Mouse (Mus musculus) liver, embryonic 16.5 days (tissue): ENCODE measurements around the gene Cdc6. TPM values are rescaled to one million over a fixed set of nuclear protein-coding genes. Genes with fewer than 3 reads are reported as not detected.
A peak's percentile ranks its signal among the peaks of the same experiment; 100 is the strongest.

Source experiments
- ATAC-seq: fragments of 200-750 bp; cut with Nextera tagmentation; 2 replicates; pipeline ENCODE4 v1.8.0; 2017; ENCODE audit warnings: low read depth, mild to moderate bottlenecking, moderate number of reproducible peaks, moderate library complexity
- H3K27ac ChIP-seq: fragments of 300-500 bp; sonication (generic); 2 replicates; pipeline ENCODE4 v1.5.1; 2014; ENCODE audit warnings: mild to moderate bottlenecking, low read length
- H3K27me3 ChIP-seq: fragments of 300-500 bp; sonication (generic); 2 replicates; pipeline ENCODE4 v1.6.1; 2014; ENCODE audit warnings: low read depth, low read length, mixed read lengths; ENCODE audit not compliant: control insufficient read depth, insufficient read depth
- H3K36me3 ChIP-seq: fragments of 300-500 bp; sonication (generic); 2 replicates; pipeline ENCODE4 v1.6.1; 2014; ENCODE audit warnings: mild to moderate bottlenecking; ENCODE audit not compliant: control insufficient read depth, insufficient read depth
- H3K4me1 ChIP-seq: fragments of 300-500 bp; sonication (generic); 2 replicates; pipeline ENCODE4 v1.6.1; 2014; ENCODE audit warnings: low read depth, low read length, mixed read lengths; ENCODE audit not compliant: control insufficient read depth
- H3K4me2 ChIP-seq: fragments of 300-500 bp; sonication (generic); 2 replicates; pipeline ENCODE4 v1.6.1; 2014; ENCODE audit warnings: low read depth, low read length, mixed read lengths
- H3K4me3 ChIP-seq: fragments of 300-500 bp; sonication (generic); 2 replicates; pipeline ENCODE4 v1.5.1; 2014; ENCODE audit warnings: low read depth, mild to moderate bottlenecking, low read length
- H3K9ac ChIP-seq: fragments of 300-500 bp; sonication (generic); 2 replicates; pipeline ENCODE4 v1.6.1; 2014; ENCODE audit warnings: low read depth, low read length
- H3K9me3 ChIP-seq: fragments of 300-500 bp; sonication (generic); replicated peaks from 2 replicates; pipeline ENCODE4 v1.6.1; 2016; ENCODE audit warnings: low read length; ENCODE audit not compliant: control insufficient read depth
- WGBS: fragments of 180-500 bp; shearing (Covaris S2); extraction: QIAGEN DNeasy Blood & Tissue Kit; methylation state at CpG from one replicate; pipeline ENCODE4 v1.1.7; 2014; ENCODE audit not compliant: insufficient replicate concordance; 5-methylcytosine and 5-hydroxymethylcytosine counted together
- polyA plus RNA-seq: library from polyadenylated mRNA; unstranded; fragments of >200 nt; fragmentation: Nextera tagmentation; extraction: Ambion mirVana; gene quantifications from 2 replicates; pipeline ENCODE4 v1.2.1, GENCODE M21; 2015

The Cdc6 gene
- polyA plus RNA-seq, 1 experiment from 2014 or later: 52.7 TPM

DNA sequence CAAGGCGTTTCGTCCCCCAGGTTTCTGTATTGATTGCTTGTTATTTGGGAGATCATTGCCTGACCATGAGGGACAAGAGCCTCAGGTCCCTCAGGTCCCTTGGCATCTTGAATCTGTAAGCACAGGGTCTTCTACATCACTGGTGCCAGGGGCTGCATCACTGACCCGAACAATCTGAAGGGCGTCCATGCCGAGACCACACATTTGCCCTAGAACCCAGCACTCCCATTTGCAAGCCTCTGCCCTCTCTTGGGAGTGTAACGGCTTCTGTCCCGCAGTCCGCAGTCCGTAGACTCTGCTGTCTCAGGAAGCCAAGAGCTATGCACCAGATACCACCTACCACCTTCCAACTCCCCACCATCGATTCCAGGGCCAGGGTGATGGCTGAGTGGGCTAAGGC is 48.7 kb downstream of the Cdc6 start:
- no peak for ATAC-seq
- Histone ChIP-seq H3K4me2 (no peak overlapping the region), H3K9ac (no peak overlapping the region), H3K27ac (no peak overlapping the region), H3K9me3 (no peaks in the 10 kb centered on the region), H3K4me1 (peaks cover 44% of the 10 kb centered on the region), H3K36me3 (no peaks in the 10 kb centered on the region), H3K4me3 (no peak overlapping the region), H3K27me3 (peaks cover 15% of the 10 kb centered on the region)
- 62% methylated on average over 10 of the region's 10 CpGs for WGBS

DNA sequence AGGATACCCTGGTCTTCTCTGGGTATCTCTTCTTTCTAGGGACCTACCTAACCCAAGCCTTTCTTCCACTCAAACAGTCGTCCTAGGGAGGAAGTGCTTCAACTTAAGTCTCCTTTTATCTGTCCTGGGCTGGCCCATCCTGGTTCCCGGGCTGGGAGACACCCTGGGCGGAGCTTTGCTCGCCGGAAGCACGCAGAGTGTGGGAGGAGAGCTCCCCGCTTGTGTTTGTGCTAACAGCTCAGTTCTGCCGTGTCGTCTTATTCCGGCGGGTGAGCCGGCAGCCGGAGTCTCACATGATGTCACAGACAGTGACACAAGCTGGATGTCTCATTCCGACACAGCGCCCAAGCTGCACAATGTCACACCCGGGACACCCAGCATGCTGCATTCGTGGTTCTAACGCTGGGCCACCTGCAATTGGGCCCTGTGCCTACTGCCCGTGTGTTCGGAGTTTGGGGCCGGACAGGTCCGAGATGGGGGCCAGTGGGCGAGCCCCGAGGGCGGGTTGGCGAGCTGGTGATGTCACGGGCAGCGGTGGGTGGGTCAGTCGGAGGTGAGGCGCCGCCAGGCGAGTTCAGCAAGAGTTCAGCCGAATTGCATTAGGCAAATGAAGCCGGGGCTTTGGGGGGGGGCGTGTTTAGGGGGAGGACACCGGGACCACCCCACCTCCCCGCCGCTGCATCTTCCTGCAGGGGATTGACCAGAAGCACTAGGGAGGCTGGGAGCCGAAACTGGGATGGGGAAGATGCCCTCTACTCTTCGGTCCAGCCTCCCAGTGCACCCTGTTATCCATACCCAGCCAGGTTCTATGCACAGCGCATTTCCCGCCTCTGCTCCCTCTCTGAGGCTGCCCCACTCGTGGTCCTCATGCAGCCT is 52.1 kb downstream of the Cdc6 start:
- WGBS: 0% methylated on average over 43 of the region's 43 CpGs
- H3K9ac ChIP-seq: peak overlapping the region; percentile 53
- H3K9me3 ChIP-seq: no peaks in the 10 kb centered on the region

DNA sequence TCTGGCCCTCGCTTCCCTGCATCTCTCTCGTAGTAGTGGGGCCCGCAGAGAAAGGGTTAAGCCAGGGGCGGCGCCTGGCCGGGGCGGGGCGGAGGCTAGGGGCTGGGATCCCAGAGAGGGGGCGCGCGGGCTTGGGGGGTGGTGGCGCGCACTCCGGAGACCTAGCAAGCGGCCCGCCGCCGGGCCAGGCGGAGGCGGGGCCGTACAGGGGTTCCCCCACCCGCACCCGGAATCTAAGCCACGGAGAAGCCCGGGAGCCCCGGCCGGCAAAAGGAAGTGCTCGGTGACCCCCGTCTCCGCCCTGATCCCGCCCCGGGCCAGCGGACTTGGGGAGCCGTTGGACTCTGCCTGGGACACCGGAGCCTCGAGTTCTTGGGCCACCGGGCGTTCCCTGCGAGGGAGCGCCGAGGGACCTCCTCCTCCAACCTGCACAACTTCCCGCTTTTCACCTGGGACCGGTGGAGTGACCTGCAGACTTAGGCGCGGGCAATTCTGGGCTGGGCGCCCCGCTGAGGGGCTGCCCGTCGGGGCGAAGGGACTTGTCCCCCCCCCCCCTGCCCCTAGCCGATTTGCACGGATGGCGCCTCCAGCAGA is 52.8 kb downstream of the Cdc6 start:
- H3K4me3 ChIP-seq: peak overlapping the region; percentile 67
- H3K9me3 ChIP-seq: no peaks in the 10 kb centered on the region
- WGBS: under 1% methylated on average over 46 of the region's 53 CpGs
- H3K9ac ChIP-seq: peak overlapping the region; percentile 53
- H3K4me2 ChIP-seq: peak overlapping the region; percentile 99
- H3K27ac ChIP-seq: peak overlapping the region; percentile 78
- peak; percentile 51 for ATAC-seq
- no peaks in the 10 kb centered on the region for H3K36me3 ChIP-seq
- peaks cover 56% of the 10 kb centered on the region for H3K27me3 ChIP-seq
- peaks cover 56% of the 10 kb centered on the region for H3K4me1 ChIP-seq

More for the DNA sequence above, 52.1 kb downstream of the Cdc6 start:
- peaks cover 48% of the 10 kb centered on the region for H3K27me3 ChIP-seq
- H3K4me1 ChIP-seq: peaks cover 56% of the 10 kb centered on the region
- H3K4me3 ChIP-seq: peak overlapping the region; percentile 67
- peak overlapping the region; percentile 99 for H3K4me2 ChIP-seq
- peak; percentile 65 for ATAC-seq
- peak overlapping the region; percentile 78 for H3K27ac ChIP-seq
- H3K36me3 ChIP-seq: no peaks in the 10 kb centered on the region

DNA sequence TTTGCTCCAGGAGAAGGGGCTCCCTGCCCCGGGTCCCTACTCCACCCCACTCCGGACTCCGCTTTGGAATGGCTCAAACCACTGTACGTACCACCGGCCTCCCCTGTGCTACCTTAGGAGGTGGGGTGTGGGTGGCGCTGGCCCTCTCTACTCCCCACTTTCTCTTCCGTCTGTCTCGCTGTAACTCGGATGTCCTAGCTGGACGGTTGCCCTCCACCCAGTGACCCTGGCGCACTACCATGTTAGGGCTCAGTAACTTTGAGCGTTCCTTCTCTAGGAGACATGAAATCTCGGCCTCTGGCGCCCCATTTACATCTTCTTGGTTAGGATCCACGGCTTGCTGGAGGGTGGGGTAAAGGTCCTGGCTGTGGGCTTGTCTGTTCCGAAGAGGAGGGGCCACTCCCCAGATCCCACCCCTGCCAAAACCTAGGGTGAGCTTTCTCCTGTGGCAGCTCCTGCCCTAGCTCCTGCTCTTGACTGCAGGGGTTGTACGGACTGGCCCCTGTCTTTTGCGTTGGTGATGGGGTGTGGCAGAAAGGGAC is 53.5 kb downstream of the Cdc6 start:
- 2% methylated on average over 18 of the region's 18 CpGs for WGBS

DNA sequence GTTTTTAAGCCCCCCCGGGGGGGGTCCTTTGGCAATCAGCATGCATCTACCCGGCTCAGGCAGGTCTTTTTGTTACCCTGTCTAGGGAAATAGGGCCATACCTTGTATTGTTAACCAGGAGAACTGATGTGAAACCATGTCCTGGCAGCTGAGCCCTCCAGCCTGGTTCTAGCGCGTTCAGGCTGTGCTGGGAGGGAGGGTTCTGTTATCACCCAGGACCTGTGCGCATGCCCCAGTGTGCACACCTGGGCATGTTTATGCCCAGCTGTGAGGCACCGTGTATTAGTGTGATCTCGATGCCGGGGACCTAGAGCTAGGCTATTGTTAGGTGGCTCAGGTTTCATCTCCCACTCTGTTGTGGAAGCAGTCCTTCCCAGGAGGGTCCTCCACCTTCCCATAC is 54.2 kb downstream of the Cdc6 start:
- no peak for ATAC-seq
- Histone ChIP-seq H3K27ac (no peak overlapping the region), H3K9me3 (no peaks in the 10 kb centered on the region), H3K4me2 (peak overlapping the region; percentile 99), H3K27me3 (peaks cover 57% of the 10 kb centered on the region), H3K4me1 (peaks cover 58% of the 10 kb centered on the region), H3K36me3 (no peaks in the 10 kb centered on the region), H3K9ac (peak overlapping the region; percentile 53; the same call in 1 of the 2 replicates), H3K4me3 (peak overlapping the region; percentile 67)
- WGBS: 6% methylated on average over 8 of the region's 8 CpGs

More for the DNA sequence above, 53.5 kb downstream of the Cdc6 start:
- ATAC-seq: no peak
- H3K27ac ChIP-seq: peak overlapping the region; percentile 78
- H3K27me3 ChIP-seq: peaks cover 57% of the 10 kb centered on the region
- H3K4me2 ChIP-seq: peak overlapping the region; percentile 99
- H3K9ac ChIP-seq: peak overlapping the region; percentile 53
- H3K9me3 ChIP-seq: no peaks in the 10 kb centered on the region
- no peaks in the 10 kb centered on the region for H3K36me3 ChIP-seq
- peaks cover 58% of the 10 kb centered on the region for H3K4me1 ChIP-seq
- peak overlapping the region; percentile 67 for H3K4me3 ChIP-seq

DNA sequence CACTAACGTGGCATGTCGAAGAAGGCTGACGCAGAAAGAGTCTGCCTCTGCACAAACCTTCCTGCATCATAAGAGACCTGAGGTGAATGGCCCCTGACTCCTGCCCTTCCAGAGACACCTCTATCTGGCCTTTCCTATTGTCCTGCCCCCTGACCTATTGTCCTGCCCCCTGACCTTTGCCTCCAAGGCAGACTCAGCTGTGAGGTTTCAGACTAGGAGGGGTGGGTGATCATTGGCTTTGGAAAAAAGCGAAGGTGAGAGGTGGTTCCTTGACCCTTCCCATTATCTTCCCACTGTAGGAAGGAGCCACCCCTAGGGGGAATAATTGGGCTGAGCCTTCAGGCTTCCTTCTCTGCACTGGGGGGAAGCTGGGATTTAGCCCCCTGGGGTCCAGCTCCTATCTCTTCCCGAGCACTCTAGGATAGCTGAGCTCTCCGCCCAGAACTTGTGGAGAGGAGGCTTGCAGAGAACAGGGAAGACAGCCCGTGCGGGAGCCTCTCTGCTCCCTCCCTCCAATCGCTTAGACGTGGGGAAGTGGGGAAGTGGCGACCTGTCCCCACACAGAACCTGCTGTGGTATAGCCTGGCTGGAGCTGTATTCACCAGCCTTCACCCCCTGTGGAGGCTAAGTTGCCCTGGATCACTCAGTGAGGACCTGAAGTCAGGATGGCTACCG is 55.0 kb downstream of the Cdc6 start:
- ATAC-seq: no peak
- Histone ChIP-seq H3K36me3 (no peaks in the 10 kb centered on the region), H3K4me1 (peaks cover 58% of the 10 kb centered on the region), H3K4me2 (peak overlapping the region; percentile 99), H3K4me3 (peak overlapping the region; percentile 67), H3K27me3 (peaks cover 57% of the 10 kb centered on the region), H3K9me3 (no peaks in the 10 kb centered on the region), H3K9ac (peak overlapping the region; percentile 39), H3K27ac (peak overlapping the region; percentile 67; the same call in 1 of the 2 replicates)
- 6% methylated on average over 12 of the region's 12 CpGs for WGBS

DNA sequence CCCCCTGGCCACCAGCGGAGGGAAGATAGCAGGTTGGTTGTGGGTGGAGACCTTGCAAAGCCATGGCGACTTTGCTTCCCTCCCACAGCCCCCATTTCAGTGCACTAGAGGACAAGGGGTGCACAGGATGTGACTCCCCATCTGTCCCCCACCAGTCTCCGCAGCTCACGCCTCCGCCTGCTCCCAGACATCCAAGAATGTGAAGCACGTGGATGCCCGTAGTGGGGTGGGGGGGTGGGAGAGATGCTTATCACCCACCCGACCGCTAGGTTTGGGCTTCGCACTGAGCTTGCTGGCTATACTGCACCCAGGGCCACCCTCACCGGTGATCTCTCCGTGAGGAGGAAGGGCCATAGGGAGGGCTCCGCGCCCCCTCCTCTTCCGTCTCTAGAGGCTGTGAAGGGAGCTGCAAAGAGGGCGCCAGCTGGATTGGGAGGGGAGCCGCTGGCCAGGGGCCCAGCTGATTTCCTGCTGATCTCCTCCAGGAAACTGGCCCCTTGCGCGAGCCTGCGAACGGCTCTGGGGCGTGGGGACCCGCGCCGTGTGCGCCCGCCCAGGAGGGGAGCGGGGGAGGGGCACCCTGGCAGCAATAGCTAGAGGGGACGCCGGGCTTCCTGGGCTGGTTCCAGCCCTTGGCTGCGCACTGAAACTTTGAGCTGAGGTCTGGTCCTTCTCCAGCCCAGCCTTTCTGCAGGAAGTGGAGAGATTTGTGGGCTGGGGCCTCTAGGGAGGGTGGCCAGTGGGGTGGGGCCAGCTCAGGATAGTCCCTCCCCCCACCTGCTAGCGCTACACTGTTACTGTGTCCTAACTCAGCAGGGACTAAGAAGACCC is 55.8 kb downstream of the Cdc6 start:
- Histone ChIP-seq H3K27me3 (peaks cover 57% of the 10 kb centered on the region), H3K9ac (peak overlapping the region; percentile 39)
- WGBS: under 1% methylated on average over 31 of the region's 32 CpGs

DNA sequence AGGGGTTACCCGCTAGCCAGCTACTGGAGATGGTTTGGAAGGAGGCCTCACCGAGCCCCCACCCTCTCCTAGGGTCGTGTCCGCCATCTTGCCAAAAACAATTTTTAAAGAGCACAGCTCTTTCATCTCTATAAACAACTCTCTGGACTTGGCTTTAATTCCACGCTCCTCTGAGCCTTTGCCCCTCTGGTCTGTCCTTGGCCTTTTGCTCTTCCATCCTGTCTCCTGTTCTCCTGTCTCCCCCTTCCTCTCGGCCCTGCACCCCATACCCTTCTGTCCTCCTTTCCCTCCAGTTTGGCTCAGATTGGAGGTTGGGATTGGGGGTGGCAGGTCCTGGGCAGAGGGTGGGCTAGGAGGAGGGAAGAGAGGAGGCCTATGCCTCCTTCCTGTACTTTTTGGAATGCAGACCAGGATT is 56.6 kb downstream of the Cdc6 start:
- Histone ChIP-seq H3K4me1 (peaks cover 57% of the 10 kb centered on the region), H3K4me2 (peak overlapping the region; percentile 99), H3K27me3 (peaks cover 61% of the 10 kb centered on the region), H3K9ac (peak overlapping the region; percentile 34; the same call in 1 of the 2 replicates), H3K4me3 (peak overlapping the region; percentile 49), H3K36me3 (no peaks in the 10 kb centered on the region), H3K9me3 (no peaks in the 10 kb centered on the region), H3K27ac (peak overlapping the region; percentile 67)
- ATAC-seq: no peak
- 28% methylated on average over 6 of the region's 6 CpGs for WGBS

More for the DNA sequence above, 55.8 kb downstream of the Cdc6 start:
- peak overlapping the region; percentile 99 for H3K4me2 ChIP-seq
- H3K36me3 ChIP-seq: no peaks in the 10 kb centered on the region
- peak; percentile 66 for ATAC-seq
- peak overlapping the region; percentile 67 for H3K27ac ChIP-seq
- peaks cover 58% of the 10 kb centered on the region for H3K4me1 ChIP-seq
- no peaks in the 10 kb centered on the region for H3K9me3 ChIP-seq
- peak overlapping the region; percentile 49 for H3K4me3 ChIP-seq
